Mouse (Mus musculus): Measurements from ENCODE around the gene Mylip. TPM values are rescaled to one million over a fixed set of nuclear protein-coding genes. Genes with fewer than 3 reads are reported as not detected.

Mylip gene
- total RNA-seq, 2 experiments from 2014 or later = 18.8 to 21.0 TPM

GRCm38 (mm10) chr13:45454641-45455040, 65.1 kb downstream of the Mylip start:
- no peak for DNase-seq (ENCODE audit: low spot score in 2 of 2)
- H3K4me3 ChIP-seq = no peak overlapping the region
- no peak overlapping the region for H3K27ac ChIP-seq
- TF ChIP-seq CTCF (conservative IDR thresholded peaks at IDR 0.05) = no peak

GRCm38 (mm10) chr13:45455108-45455861, 65.7 kb downstream of the Mylip start:
- Histone ChIP-seq H3K4me3 (peak overlapping the region; percentile 4; the same call in 1 of the 2 replicates), H3K27ac (peak overlapping the region; percentile 40; the same call in 1 of the 2 replicates)
- no peak for DNase-seq (ENCODE audit: low spot score in 2 of 2)
- no peak for TF ChIP-seq CTCF (conservative IDR thresholded peaks at IDR 0.05)

GRCm38 (mm10) chr13:45455862-45456192, 66.3 kb downstream of the Mylip start:
- DNase-seq (ENCODE audit: low spot score in 2 of 2) = no peak
- no peak for TF ChIP-seq CTCF (conservative IDR thresholded peaks at IDR 0.05)

GRCm38 (mm10) chr13:45457459-45457858, 67.9 kb downstream of the Mylip start:
- Histone ChIP-seq H3K27ac (no peak overlapping the region), H3K4me3 (no peak overlapping the region)
- TF ChIP-seq CTCF (conservative IDR thresholded peaks at IDR 0.05) = no peak
- no peak for DNase-seq (ENCODE audit: low spot score in 2 of 2)

More at GRCm38 (mm10) chr13:45455862-45456192, 66.3 kb downstream of the Mylip start:
- Histone ChIP-seq H3K4me3 (no peak overlapping the region), H3K27ac (no peak overlapping the region; the same call in 1 of the 2 replicates)

GRCm38 (mm10) chr13:45460177-45460576, 70.6 kb downstream of the Mylip start:
- H3K27ac ChIP-seq = no peak overlapping the region
- DNase-seq (ENCODE audit: low spot score in 2 of 2) = no peak
- no peak for TF ChIP-seq CTCF (conservative IDR thresholded peaks at IDR 0.05)
- no peak overlapping the region for H3K4me3 ChIP-seq

- H3K4me3 ChIP-seq = no peak overlapping the region
- no peak overlapping the region for H3K27ac ChIP-seq
- peak in 1 of 2 experiments; percentile 40 for DNase-seq (ENCODE audit: low spot score in 2 of 2)
- TF ChIP-seq CTCF (conservative IDR thresholded peaks at IDR 0.05) = no peak
Observed at GRCm38 (mm10) chr13:45461370-45461958, 71.9 kb downstream of the Mylip start.

Other genes starting within 250 kb of the Mylip start
- gene Gmpr, start 117.7 kb downstream of the Mylip start, total RNA-seq (2021) = 10 to 100 TPM; 63.7 to 66.9 TPM